Mouse (Mus musculus) lung, adult 2 months (tissue): ENCODE measurements around the gene Cldn10.

Source experiments
- CTCF ChIP-seq: fragments of 200-500 bp; IDR thresholded peaks from 2 replicates; pipeline ENCODE4 v1.5.1; 2011; ENCODE audit warnings: mild to moderate bottlenecking, low read length, control low read depth; ENCODE audit not compliant: insufficient read depth
- POLR2A ChIP-seq: fragments of 200-500 bp; IDR thresholded peaks from 2 replicates; pipeline ENCODE4 v1.6.1; 2011; ENCODE audit warnings: low read depth, mild to moderate bottlenecking, control low read depth, low read length, borderline replicate concordance; ENCODE audit errors: extremely low read depth

DNA sequence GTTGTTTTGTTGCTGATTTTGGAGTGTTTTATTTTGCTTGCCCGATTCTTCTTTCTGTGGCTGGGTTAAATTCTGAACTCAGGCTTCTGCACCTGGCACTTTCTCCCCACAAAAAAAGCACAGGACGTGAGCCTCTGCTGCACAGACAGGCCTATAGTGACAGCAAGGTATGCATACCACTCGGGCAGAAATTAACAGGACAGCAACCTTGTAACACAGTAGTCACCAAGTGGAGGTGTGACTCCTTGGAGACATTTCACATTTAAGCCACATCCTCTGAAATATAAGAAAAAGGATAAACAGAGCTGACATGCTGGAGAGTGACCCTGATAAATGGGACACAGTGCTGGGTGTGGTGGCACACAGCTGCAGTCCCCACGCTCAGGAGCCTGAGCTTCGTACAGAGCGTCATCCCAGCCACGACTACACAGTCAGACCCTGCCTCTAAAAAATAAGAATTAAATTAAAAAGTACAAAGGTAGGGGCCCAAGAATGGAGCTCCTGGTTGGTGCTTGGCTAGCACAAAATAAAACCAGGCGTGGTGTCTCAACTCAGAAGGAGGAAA, 50.9 kb downstream of the Cldn10 start:
- TF ChIP-seq CTCF, result no peak
- no peak for TF ChIP-seq POLR2A
